Mouse (Mus musculus): ENCODE data around the gene Zfp1.

Gene Zfp1

GRCm38 (mm10) chr8:111625694-111626527 lies 17.3 kb upstream of the Zfp1 start:
- peak; percentile 90 for DNase-seq (ENCODE audit: low spot score)

GRCm38 (mm10) chr8:111626528-111626820 lies 16.7 kb upstream of the Zfp1 start:
- peak; percentile 77 for DNase-seq (ENCODE audit: low spot score)

- no peak for DNase-seq (ENCODE audit: low spot score)
Observed at GRCm38 (mm10) chr8:111626933-111627332, 16.3 kb upstream of the Zfp1 start.

- DNase-seq (ENCODE audit: low spot score): no peak
Observed at GRCm38 (mm10) chr8:111627923-111628322, 15.3 kb upstream of the Zfp1 start.

GRCm38 (mm10) chr8:111628401-111628800 lies 14.8 kb upstream of the Zfp1 start:
- DNase-seq (ENCODE audit: low spot score): no peak

GRCm38 (mm10) chr8:111628894-111629501 lies 14.2 kb upstream of the Zfp1 start:
- no peak for DNase-seq (ENCODE audit: low spot score)

- DNase-seq (ENCODE audit: low spot score): no peak
Observed at GRCm38 (mm10) chr8:111630105-111630521, 13.1 kb upstream of the Zfp1 start, which contains the start of gene Ldhd. Gene Ldhd, minus strand, starts transcription at chr8:111630374.

- no peak for DNase-seq (ENCODE audit: low spot score)
Observed at GRCm38 (mm10) chr8:111631589-111631988, 11.6 kb upstream of the Zfp1 start.

GRCm38 (mm10) chr8:111632976-111633375 lies 10.2 kb upstream of the Zfp1 start:
- DNase-seq (ENCODE audit: low spot score): no peak

GRCm38 (mm10) chr8:111638086-111638485 lies 5.1 kb upstream of the Zfp1 start:
- DNase-seq (ENCODE audit: low spot score): peak; percentile 42

- no peak for DNase-seq (ENCODE audit: low spot score)
Observed at GRCm38 (mm10) chr8:111641064-111641463, 2.1 kb upstream of the Zfp1 start.

- peak; percentile 62 for DNase-seq (ENCODE audit: low spot score)
Observed at GRCm38 (mm10) chr8:111642496-111642895, 705 bp upstream of the Zfp1 start.

- no peak for DNase-seq (ENCODE audit: low spot score)
Observed at GRCm38 (mm10) chr8:111642939-111643263, 300 bp upstream of the Zfp1 start.

- DNase-seq (ENCODE audit: low spot score): peak; percentile 80
Observed at GRCm38 (mm10) chr8:111644286-111645051, 1.3 kb downstream of the Zfp1 start.

GRCm38 (mm10) chr8:111645715-111646114 lies 2.5 kb downstream of the Zfp1 start:
- no peak for DNase-seq (ENCODE audit: low spot score)

- DNase-seq (ENCODE audit: low spot score): no peak
Observed at GRCm38 (mm10) chr8:111648834-111649233, 5.6 kb downstream of the Zfp1 start.

- no peak for DNase-seq (ENCODE audit: low spot score)
Observed at GRCm38 (mm10) chr8:111650651-111651050, 7.5 kb downstream of the Zfp1 start.

GRCm38 (mm10) chr8:111653524-111653923 lies 10.3 kb downstream of the Zfp1 start:
- no peak for DNase-seq (ENCODE audit: low spot score)

- DNase-seq (ENCODE audit: low spot score): no peak
Observed at GRCm38 (mm10) chr8:111657312-111657854, 14.2 kb downstream of the Zfp1 start.

GRCm38 (mm10) chr8:111658819-111659423 lies 15.7 kb downstream of the Zfp1 start:
- peak; percentile 69 for DNase-seq (ENCODE audit: low spot score)

- DNase-seq (ENCODE audit: low spot score): peak; percentile 84
Observed at GRCm38 (mm10) chr8:111662473-111662872, 19.3 kb downstream of the Zfp1 start.

GRCm38 (mm10) chr8:111666751-111667150 lies 23.6 kb downstream of the Zfp1 start:
- DNase-seq (ENCODE audit: low spot score): peak; percentile 48

Measured in MN1 (cell line).